Mouse (Mus musculus) heart, adult 9 months (tissue): Measurements from ENCODE around the gene Disp2.

ENCODE experiments used
- DNase-seq, 2 experiments: peaks; one replicate each; pipeline ENCODE4 v3.0.0; 2022; ENCODE audit warnings: low spot score in 2 of 2

The Disp2 gene

GRCm38 (mm10) chr2:118783663-118784062 lies 4.1 kb downstream of the Disp2 start:
- DNase-seq = no peak

DNA sequence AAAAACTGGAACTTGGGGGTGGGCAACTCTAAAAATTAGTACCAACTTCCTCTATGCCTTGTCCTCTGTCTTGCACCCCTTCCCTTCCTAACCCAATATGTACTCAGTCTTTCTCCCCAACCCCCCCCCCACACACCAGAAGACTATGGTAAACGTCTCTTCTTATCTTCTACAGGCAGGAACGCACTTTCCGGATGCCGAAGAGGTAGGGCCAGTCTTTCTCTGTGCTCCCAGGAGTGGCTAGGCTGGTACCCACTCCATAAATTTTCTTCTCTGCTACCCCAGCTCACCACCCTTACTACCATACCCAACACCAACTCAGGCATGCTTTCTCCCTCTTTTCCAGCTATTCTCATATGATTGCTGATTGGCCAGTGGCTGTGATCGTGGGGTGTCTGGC lies 7.0 kb downstream of the Disp2 start:
- no peak for DNase-seq

DNA sequence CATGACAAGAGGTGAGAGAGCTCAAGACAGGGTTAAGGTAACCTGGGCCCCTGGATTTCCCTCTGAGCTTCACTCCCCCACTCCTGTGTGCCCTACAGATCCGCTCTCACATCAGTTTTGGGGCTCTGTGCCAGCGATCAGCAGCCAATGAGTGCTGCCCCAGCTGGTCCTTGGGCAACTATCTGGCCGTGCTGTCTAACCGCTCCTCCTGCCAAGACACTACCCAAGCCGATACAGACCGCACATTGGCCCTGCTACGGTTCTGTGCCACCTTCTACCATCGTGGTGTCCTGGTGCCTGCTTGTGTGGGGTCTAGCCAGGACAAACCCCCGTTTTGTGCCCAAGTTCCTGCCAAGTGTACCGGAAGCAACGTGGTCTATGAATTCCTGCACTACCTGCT lies 10.0 kb downstream of the Disp2 start:
- no peak for DNase-seq

DNA sequence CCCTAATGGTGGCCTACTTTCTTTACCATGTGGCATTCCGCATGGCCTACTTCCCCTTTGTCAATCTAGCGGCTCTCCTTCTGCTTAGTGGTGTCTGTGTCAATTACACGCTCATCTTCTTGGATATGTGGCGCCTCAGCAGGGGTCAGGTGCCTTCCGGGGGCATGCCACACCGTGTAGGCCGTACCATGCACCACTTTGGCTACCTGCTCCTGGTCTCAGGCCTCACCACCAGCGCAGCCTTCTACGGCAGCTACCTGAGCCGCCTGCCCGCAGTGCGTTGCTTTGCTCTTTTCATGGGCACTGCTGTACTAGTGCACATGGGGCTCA lies 10.7 kb downstream of the Disp2 start:
- DNase-seq = no peak

- peak; percentile 37 to 62 for DNase-seq
Observed at GRCm38 (mm10) chr2:118790551-118791525, 11.3 kb downstream of the Disp2 start.

DNA sequence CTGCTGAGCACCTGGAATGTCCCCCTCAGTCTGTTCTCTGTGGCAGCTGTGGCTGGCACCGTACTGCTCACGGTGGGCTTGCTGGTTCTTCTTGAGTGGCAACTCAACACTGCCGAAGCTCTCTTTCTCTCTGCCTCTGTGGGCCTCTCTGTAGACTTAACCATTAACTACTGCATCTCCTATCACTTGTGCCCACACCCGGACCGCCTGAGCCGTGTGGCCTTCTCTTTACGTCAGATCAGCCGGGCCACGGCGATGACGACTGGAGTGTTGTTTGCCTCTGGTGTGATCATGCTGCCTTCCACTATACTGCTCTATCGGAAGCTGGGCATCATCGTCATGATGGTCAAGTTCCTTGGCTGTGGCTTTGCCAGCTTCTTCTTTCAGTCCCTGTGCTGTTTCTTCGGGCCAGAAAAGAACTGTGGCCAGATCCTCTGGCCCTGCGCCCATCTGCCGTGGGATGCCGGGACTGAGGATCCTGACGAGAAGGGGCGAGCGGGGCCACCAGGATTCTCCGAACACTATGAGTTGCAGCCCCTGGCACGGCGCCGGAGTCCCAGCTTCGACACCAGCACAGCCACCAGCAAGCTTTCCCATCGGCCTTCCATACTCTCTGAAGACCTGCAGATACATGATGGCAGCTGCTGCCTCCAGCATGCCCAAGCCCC lies 12.2 kb downstream of the Disp2 start:
- DNase-seq = no peak

GRCm38 (mm10) chr2:118792259-118792613 lies 12.7 kb downstream of the Disp2 start:
- no peak for DNase-seq

- no peak for DNase-seq
Observed at GRCm38 (mm10) chr2:118793636-118794035, 14.1 kb downstream of the Disp2 start.

- no peak for DNase-seq
Observed at GRCm38 (mm10) chr2:118802542-118803118, 23.1 kb downstream of the Disp2 start.

DNA sequence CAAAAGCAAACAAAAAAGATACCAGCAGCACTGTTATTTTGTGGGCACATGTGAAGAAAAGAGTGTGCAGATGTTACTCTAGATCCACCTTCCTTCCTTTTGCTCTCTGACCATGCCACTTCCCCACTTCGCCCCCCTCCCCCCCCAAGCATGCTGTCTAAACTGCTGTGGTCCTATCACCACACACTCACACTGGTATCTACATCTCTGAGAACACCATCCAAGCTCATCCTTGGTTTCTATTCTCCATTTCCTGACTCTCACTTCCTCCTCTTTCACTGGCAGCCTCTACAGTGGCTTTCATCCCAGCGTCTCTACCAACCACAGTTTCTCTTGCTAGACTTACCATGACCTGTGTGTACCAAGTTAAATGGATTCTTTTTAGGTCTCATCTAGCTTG lies 25.0 kb downstream of the Disp2 start:
- peak in 1 of 2 experiments; percentile 32 for DNase-seq

- DNase-seq = no peak
Observed at GRCm38 (mm10) chr2:118805137-118805536, 25.6 kb downstream of the Disp2 start.

GRCm38 (mm10) chr2:118805756-118806155 lies 26.2 kb downstream of the Disp2 start:
- DNase-seq = no peak

DNA sequence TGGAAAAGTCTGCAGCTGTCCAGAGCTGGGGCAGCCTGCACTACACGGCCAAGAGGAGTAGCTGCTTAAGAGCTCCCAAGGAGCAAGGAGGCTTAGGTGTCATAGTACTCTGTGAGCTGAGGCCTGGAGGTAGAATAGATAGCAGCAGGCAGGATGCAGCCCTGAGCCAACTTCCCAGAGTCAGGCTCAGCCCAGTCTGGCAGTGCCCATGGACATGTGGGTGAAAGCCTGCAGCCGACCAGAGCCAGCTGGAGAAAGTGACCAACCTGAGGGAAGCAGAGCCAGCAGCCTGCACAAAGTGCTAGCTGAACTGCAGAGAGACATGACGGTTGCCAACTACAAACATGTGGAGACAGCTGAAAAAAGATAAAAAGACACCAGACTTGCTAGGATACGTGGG lies 27.3 kb downstream of the Disp2 start:
- peak; percentile 49 to 52 for DNase-seq

DNA sequence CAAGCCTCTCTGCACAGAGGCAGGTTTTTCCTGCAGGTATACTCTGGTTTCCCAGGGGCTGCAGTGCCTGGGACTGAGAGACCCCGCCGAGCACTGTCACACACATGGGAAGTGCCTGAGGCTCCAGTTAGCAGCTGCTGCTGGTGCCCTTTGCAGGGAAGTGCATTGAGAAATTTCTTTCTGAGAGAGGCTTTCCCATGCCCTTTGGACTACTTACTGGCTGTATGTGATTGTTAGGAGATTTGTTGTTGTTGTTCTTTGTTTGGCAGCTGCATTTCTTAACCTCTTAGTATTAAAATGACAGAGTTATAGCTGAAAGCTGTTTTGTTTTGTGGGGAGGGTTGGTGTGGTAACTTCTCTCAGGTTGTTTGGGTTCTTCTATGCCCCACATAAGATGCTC lies 31.3 kb downstream of the Disp2 start:
- no peak for DNase-seq

DNA sequence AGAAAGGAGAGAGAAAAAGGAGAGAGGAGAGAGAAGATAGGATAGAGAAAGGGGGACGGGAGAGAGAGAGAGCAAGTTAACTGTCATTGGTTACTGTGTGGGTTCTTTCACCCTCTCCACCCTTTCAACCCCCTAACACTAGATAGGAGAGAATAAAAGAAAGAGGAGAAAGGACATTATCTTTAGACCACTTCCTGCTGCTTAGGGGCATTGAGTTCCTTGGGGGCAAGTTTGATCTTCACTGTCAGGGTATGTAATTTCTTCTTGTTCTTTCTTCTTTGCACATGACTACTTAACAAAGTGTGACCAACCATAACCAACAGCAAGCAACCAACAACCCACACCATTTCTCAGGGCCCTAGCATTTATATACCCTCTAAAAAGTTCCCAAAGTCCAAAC lies 33.2 kb downstream of the Disp2 start:
- no peak for DNase-seq

GRCm38 (mm10) chr2:118813981-118814836 lies 34.7 kb downstream of the Disp2 start, which contains the start of gene Knstrn:
TSS of gene Knstrn (plus strand) at chr2:118814003.
- DNase-seq = peak; percentile 81 to 88

DNA sequence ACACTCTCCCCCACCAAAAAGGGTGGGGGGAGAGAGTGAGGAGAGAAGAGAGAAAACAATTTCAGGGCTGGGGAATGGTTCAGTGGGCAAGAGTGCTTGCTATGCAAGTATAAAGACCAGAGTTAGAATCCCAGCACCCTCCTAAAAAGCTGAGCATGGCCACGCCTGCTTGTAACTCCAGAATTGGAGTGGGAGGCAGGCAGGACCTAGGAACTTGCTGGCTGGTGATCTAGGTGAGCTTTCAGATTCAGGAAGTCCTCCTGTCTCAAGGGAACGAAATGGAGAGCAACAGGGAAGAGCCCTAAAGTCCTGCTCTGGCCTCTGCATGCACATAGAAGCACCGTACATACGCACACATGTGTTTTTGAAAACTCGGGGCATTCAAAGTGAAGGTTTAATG lies 43.3 kb downstream of the Disp2 start:
- no peak for DNase-seq

GRCm38 (mm10) chr2:118824396-118824795 lies 44.9 kb downstream of the Disp2 start:
- DNase-seq = no peak

DNA sequence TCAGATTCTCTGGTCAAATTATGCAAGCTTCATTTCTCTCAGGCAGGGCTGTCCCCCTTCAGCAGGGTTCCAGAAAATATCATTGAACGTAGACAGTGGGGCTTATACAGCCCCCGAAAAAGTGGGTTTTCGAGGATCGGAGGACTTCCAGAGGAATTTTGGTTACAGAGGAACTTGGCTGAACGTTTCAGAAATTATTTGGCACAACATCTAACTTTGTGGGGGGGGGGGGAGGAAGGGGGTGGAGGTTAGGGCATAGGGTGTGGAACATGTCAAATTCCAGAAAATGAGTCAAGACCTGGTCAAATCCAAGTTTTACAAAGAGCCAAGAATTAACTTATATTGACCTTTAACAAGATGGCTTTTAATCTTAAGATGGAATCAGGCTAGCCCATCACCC lies 49.6 kb downstream of the Disp2 start:
- DNase-seq = no peak

DNA sequence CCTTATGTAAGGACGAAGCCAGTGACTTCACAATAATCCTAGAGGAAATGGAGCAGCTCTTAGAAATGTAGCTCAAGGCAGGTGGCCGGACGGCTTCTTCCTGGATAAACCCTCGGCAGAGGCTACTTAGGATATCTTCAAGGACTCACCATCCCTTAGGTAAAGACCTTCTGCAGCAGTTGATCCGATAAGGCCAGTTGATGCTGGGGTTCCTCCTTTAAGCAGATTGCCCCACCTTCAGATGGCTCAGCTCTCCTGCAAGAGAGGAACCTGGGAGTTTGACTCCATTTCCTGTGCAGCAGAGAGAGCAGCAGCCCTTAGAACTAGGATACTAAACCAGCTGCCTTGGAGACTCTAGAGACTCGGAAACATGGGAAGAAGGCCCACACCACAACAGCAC lies 54.5 kb downstream of the Disp2 start:
- no peak for DNase-seq

DNA sequence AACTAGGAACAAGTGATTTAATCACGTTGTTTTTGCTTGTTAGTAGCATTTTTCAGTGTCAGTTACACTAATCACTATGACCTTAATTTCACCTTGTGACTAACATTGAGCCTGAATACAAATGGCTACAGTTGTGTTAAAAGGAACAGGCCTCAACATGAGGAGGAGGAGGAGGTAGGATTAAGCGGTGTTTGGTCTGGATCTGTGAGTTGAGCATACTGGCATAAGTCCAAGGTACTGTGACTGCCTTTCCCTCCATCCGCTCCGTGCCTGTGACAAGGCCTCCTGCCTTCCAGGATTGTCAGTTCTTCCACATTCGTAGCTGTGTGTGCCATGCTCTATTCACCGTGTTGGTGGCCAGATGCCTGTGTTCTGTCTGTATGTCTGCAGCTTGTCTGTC lies 55.6 kb downstream of the Disp2 start:
- DNase-seq = no peak

GRCm38 (mm10) chr2:118838330-118838729 lies 58.8 kb downstream of the Disp2 start:
- no peak for DNase-seq
